ENCODE assay signal across 1 mouse cellular context in genomic region chr1:136678836-136679235, GRCm38 (mm10).
TF ChIP-seq lines count a peak whose summit lies in the region.

No protein-coding gene starts in this region.

TF ChIP-seq in ES-E14, 5 proteins besides CTCF, POLR2A, EP300 and RAD21 (continued from another document):
- no peak for TF ChIP-seq ZC3H11A (IDR thresholded peaks at IDR 0.05; ENCODE audit: borderline replicate concordance, low read depth, low read length)
- TF ChIP-seq ZNF384 (IDR thresholded peaks at IDR 0.05; ENCODE audit: low read depth, low read length): no peak
- no peak for TF ChIP-seq HCFC1 (IDR thresholded peaks at IDR 0.05; ENCODE audit: borderline replicate concordance, insufficient read depth, low read length)
- no peak for TF ChIP-seq MAFK (IDR thresholded peaks at IDR 0.05; ENCODE audit: insufficient read depth, low read depth, low read length)
